Mouse (Mus musculus): Measurements from ENCODE around the gene Olfr279.

The Olfr279 gene

GRCm38 (mm10) chr15:98532281-98532680 is 40.1 kb downstream of the Olfr279 start:
- no peak for TF ChIP-seq GATA4 (IDR thresholded peaks at IDR 0.05; ENCODE audit: insufficient replicate concordance, low read length)

GRCm38 (mm10) chr15:98533035-98533531 is 40.9 kb downstream of the Olfr279 start:
- TF ChIP-seq GATA4 (IDR thresholded peaks at IDR 0.05; ENCODE audit: insufficient replicate concordance, low read length): no peak

- TF ChIP-seq GATA4 (IDR thresholded peaks at IDR 0.05; ENCODE audit: insufficient replicate concordance, low read length): no peak; the same call in 1 of the 2 replicates
Measured at GRCm38 (mm10) chr15:98533881-98534627, 41.9 kb downstream of the Olfr279 start, which contains the start of gene Kansl2. Kansl2 (minus strand) TSS chr15:98534264.

- TF ChIP-seq GATA4 (IDR thresholded peaks at IDR 0.05; ENCODE audit: insufficient replicate concordance, low read length): no peak
Measured at GRCm38 (mm10) chr15:98535921-98536320, 43.7 kb downstream of the Olfr279 start.

GRCm38 (mm10) chr15:98536828-98537510 is 44.8 kb downstream of the Olfr279 start:
- no peak for TF ChIP-seq GATA4 (IDR thresholded peaks at IDR 0.05; ENCODE audit: insufficient replicate concordance, low read length)

- TF ChIP-seq GATA4 (IDR thresholded peaks at IDR 0.05; ENCODE audit: insufficient replicate concordance, low read length): no peak
Measured at GRCm38 (mm10) chr15:98537923-98538322, 45.7 kb downstream of the Olfr279 start.

GRCm38 (mm10) chr15:98541064-98541463 is 48.9 kb downstream of the Olfr279 start:
- TF ChIP-seq GATA4 (IDR thresholded peaks at IDR 0.05; ENCODE audit: insufficient replicate concordance, low read length): no peak

GRCm38 (mm10) chr15:98543341-98543740 is 51.1 kb downstream of the Olfr279 start:
- TF ChIP-seq GATA4 (IDR thresholded peaks at IDR 0.05; ENCODE audit: insufficient replicate concordance, low read length): no peak

- no peak for TF ChIP-seq GATA4 (IDR thresholded peaks at IDR 0.05; ENCODE audit: insufficient replicate concordance, low read length)
Measured at GRCm38 (mm10) chr15:98545151-98545550, 52.9 kb downstream of the Olfr279 start.

GRCm38 (mm10) chr15:98546843-98547242 is 54.6 kb downstream of the Olfr279 start:
- TF ChIP-seq GATA4 (IDR thresholded peaks at IDR 0.05; ENCODE audit: insufficient replicate concordance, low read length): no peak

Data from liver, adult (tissue).